Mouse (Mus musculus) right cerebral cortex, postnatal 10 days (tissue): ENCODE measurements around the gene Tbc1d20.
"Not testable (repeated sequence)": the region's sequence is repeated elsewhere in the genome, so short reads cannot be mapped to it uniquely, and the experiment has no call there.

Experiments
- DNase-seq, 2 experiments: peaks; one replicate each; pipeline ENCODE4 v3.0.0; 2021; ENCODE audit warnings: low spot score in 2 of 2

Gene Tbc1d20

GRCm38 (mm10) chr2:152357254-152357653 lies 63.6 kb downstream of the Tbc1d20 start:
- no peak for DNase-seq

- DNase-seq = not testable (repeated sequence)
Measured at GRCm38 (mm10) chr2:152358977-152359376, 65.3 kb downstream of the Tbc1d20 start.

GRCm38 (mm10) chr2:152359616-152360015 lies 66.0 kb downstream of the Tbc1d20 start:
- DNase-seq = no peak

DNA sequence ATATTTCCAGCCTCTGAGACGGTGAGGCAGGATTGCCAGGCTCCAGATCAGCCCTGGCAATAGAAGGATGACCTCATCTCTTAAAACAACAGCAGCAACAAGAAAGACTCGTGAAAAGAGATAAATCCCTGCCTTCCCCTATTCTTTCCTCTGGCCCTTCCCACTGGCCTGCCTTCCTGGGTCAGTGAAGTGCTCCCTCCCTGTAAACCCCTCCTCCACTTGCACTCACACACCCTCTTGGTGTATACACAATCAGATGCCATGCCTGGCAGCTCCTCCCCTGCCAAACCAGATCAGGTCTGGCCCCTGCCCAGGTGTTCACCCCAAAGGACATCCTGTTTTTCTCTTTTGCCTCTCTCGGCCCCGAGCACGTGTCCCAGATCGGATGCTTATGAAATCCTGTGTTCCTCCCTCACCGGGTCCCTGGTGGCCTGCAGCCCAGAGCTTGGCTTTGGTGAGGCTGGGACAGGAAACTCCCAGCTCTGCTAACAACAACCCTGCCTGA lies 66.7 kb downstream of the Tbc1d20 start:
- DNase-seq = no peak

DNA sequence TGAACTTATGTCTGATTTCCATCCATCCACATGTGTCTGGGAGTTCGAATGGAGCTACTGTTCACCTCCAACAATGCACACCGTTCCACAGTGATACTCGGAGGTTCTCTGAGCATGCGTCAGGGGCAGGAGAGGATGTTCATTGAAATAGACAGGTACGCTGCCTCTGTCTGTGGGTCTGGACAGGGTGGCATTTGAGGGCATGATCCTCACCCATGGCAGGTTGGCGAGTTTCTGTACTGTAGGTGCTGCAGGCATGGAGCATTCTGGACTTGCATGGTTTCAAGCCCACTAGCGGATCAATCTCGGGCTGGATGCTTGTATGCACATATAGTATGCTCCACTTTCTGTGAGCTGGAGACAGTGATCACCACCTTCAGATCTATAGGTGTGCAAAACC lies 67.6 kb downstream of the Tbc1d20 start:
- DNase-seq = no peak
